Mouse (Mus musculus) 3T3-L1 (cell line): ENCODE results near the gene Map3k7.
A peak's percentile ranks its signal among the peaks of the same experiment; 100 is the strongest.

Experiments
- DNase-seq: peaks from one replicate; pipeline ENCODE4 v3.0.0-alpha.2; 2015; ENCODE audit warnings: low read depth, low spot score

The Map3k7 gene

GRCm38 (mm10) chr4:31963354-31964193, at the start of gene Map3k7:
Map3k7 (plus strand) TSS chr4:31964097.
- peak; percentile 94 for DNase-seq

DNA sequence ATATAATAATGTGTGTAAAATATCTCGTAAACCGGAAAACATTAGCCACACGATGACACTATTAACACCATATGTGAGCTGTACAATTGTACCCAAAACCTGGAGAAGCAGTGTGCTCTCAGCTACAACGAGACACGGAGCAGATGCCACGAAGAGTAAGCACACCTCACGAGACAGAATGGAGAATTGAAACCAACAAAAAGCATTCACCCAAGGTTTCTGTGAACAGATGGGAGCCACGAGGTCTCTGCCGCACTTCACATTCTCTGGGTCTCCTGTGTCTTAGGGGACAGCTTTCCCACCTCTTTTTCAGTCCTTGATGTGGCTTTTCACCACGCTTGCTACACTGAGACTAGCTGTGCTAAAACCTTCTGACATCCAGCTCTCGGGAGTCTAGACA, 48.8 kb upstream of the Map3k7 start:
- DNase-seq, result no peak

GRCm38 (mm10) chr4:31918717-31919116, 45.2 kb upstream of the Map3k7 start:
- no peak for DNase-seq

DNA sequence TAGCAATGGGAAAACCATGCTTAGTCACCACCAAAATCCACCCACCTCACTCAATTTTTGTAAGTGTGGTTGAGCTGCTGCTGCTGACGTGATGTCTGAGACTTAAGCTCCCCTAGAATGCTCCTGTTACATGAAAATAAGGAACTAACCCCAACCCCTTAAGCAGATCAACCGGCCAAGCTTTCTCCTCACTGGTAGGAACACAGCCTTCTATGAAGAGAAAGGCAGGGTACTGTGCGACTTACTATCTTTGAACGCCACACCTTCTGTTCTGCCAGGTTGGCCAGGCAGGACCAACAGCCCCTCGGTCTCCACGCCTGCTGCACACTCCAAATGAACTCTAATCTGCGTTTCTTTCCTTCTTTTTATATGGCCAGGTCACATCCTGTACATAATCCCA, 41.7 kb upstream of the Map3k7 start:
- DNase-seq, result no peak

GRCm38 (mm10) chr4:31923437-31923836, 40.5 kb upstream of the Map3k7 start:
- DNase-seq, result no peak

DNA sequence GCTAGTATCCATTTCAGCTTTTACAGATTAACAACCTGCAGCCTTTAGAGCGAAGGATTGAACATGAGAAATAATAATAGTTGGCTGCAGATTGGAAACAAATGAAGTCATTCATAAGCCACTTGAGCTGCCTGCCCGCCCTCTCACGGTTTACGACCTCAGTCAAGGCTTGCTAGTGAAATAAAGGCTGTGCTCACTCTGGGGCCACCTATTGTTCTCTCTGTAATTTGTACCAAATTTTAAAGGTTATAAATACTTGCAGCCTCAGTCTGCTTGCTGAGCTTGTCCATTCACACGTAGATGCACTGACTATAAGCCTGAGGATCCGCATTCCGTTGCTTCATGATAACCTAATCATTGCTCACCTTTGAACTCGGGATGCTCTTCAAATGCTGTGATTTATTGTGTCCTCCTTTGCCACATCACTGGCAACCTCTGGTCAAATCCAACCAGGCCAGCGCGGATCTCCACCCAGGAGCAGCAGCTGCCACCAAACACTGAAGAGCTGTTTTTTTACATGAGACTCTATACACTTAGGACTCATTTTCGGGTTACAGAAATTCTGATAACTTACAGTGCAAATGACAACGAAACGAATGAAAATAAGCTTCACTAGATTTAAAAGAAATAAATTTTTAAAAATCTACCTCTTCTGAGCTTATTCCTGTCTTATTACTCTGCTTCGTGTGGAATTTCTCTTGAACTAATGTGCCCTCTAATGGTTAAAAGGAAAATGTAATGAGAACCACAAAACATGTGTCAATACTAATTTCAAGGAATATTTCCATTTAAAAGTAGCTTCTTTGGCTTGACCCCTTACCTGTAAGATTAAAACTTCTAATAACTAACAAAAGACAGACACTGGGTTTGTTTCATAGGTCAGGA, 39.4 kb upstream of the Map3k7 start:
- peak; percentile 26 for DNase-seq

- no peak for DNase-seq
These were observed 30.7 kb upstream of the Map3k7 start for GRCm38 (mm10) chr4:31933171-31933570.

GRCm38 (mm10) chr4:31935831-31936306, 28.0 kb upstream of the Map3k7 start:
- DNase-seq, result no peak

DNA sequence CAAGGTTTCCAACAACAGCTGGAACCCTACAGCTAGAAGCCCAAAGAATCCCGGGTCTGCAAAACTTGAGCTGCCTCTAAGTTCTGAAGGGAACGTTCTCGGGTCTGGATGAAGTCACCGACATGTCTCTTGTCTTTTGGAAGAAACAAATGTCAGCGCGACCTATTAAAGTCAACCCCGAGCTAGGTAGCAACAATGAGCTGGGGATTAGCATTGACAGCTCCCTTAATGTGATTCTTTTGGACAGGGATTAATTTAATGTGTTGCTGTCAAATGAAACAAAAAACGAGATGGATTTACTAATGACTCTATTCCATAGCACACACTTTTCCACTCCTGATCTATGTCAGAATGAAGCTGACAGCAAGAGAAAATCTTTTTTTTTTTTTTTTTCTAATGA, 27.5 kb upstream of the Map3k7 start:
- no peak for DNase-seq

DNA sequence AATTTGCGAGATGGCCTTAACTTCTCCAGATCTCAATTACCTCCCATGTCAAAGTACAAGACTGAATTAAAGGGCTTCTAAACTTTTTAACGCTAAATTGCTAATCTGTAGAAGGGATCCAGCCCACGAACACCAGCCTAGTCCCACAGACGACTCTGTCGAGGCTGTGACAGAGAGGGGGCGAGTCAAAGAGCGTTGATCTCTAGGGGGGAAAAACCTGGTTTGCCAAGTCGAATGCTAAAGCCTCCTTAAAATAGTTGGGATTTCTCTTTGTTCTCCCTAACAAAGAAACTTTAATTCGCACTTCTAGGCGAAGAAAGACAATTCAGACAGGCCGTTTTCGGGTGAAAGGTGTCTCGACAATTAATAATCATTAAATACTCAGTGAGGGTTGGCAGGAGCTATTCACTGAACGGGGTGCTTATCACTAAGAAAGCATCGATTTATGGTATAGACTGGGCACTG, 27.0 kb upstream of the Map3k7 start:
- no peak for DNase-seq

DNA sequence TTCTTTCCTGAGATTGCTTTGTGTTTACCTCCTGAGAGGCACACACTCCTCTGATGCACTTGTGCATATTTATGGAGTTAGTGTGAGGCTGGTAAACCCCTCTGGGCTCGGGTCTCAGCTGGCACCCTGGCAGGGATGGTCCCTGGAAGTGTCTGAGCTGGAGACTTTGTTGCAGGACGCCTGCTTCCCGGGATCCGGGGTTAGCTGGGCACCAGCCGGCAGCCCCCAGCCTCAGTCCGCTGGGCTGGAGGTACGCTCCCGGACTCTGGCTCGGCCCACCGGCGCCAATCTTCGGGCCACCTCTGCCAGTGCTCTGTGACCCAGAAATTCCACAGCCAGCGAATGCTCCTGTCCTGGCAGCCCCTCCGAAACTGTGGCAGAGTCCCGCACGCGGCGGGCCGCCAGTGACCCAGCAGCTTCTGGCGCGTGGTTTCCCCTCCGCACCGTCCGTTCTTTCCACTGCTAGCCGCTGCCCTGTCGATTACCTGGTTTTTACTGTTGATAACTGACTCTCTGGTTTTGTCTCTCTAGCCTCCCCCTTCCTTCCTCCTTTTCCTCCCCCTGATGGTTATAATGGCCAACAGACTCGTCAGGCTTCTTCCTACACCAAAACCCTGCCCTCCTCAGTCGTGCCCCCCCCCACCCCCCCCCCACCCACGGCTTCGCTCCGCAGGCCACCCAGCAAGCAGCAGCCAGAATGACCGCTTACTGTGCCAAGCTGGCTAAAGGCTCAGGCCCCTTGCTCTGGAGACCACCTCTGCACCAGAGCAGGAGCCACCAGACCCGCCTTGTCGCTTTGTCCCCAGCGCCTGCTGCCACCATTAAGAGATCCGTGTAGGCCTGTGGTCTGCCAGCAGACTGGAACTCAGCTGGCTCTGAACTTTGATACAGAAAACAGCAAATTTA, 26.3 kb upstream of the Map3k7 start:
- DNase-seq, result no peak

- DNase-seq, result peak; percentile 79
These were observed 25.3 kb upstream of the Map3k7 start for GRCm38 (mm10) chr4:31938416-31939106.

GRCm38 (mm10) chr4:31941616-31942015, 22.3 kb upstream of the Map3k7 start:
- peak; percentile 68 for DNase-seq

- DNase-seq, result no peak
These were observed 20.9 kb upstream of the Map3k7 start for GRCm38 (mm10) chr4:31943045-31943444.

GRCm38 (mm10) chr4:31964194-31964875, 438 bp downstream of the Map3k7 start:
- DNase-seq, result peak; percentile 15

GRCm38 (mm10) chr4:31965208-31965607, 1.3 kb downstream of the Map3k7 start:
- peak; percentile 23 for DNase-seq

GRCm38 (mm10) chr4:31971437-31971836, 7.5 kb downstream of the Map3k7 start:
- no peak for DNase-seq

DNA sequence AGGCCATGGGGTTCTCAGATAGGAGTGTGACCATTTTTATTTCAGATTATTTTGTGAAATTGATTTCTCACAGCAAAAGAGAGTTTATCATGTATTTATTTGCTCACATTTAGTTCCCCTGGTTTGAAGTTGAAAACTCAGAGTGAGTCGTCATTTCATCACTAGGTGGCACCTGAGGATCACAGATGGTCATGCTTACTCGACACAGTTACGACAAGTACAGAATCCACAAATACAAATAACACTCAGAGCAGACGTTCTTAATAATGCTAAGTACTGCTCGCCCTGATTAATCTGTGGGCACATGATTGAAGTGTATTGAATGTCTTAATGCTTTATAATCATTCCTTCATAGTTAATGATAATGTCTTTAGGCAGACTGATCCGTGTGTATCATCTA, 8.3 kb downstream of the Map3k7 start:
- DNase-seq, result peak; percentile 32

DNA sequence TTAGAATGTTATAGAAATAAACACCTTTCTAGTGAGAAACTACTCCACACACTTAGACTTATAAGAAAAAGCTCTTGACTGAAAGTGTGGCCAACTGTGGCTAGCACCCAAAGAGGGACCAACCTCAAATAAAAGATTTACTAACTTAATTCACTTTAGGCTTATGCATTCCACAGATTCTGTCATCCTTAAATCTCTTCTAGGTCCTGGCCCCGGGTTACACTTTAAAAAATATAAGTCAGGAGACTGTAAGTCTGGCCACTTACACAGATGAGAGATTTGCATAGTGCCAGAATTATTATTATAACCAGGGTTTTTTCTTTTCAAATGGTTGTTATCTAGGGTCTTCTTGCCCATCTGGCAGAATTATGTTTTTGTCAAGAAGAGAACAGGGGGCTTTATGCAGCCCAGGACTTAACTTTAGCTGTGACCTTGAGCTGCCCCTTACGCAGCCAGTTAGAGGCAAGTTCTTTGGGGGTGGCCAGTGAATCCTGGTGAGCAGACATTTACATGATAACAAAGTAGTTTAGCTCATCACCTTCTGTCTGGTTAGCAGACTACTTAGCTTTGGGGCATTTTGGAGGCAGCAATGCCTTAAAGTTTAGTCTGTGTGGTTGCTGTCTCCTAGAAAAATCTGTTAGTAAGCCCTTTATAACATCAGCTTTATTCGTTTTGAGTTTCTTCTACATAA, 11.5 kb downstream of the Map3k7 start:
- no peak for DNase-seq
